Mouse (Mus musculus): ENCODE data around the gene Syne2. TPM values are rescaled to one million over a fixed set of nuclear protein-coding genes. Genes with fewer than 3 reads are reported as not detected.

The Syne2 gene
- polyA plus RNA-seq, 1 experiment from 2014 or later: 5.1 TPM

GRCm38 (mm10) chr12:76092789-76093466, 275.0 kb downstream of the Syne2 start:
- H3K4me3 ChIP-seq (replicated peaks): no peak overlapping the region
- H3K9me3 ChIP-seq (replicated peaks): no peaks in the 10 kb centered on the region
- no peaks in the 10 kb centered on the region for H3K36me3 ChIP-seq
- H3K27me3 ChIP-seq: no peaks in the 10 kb centered on the region
- no peak for DNase-seq
- no peak overlapping the region for H3K27ac ChIP-seq
- H3K4me1 ChIP-seq (replicated peaks): no peaks in the 10 kb centered on the region
- WGBS (ENCODE audit: insufficient replicate concordance): 63% methylated on average over 11 of the region's 11 CpGs
- no peak for ATAC-seq (ENCODE audit: low read depth)
- H3K9ac ChIP-seq: no peak overlapping the region
- no peak overlapping the region for H3K4me2 ChIP-seq

DNA sequence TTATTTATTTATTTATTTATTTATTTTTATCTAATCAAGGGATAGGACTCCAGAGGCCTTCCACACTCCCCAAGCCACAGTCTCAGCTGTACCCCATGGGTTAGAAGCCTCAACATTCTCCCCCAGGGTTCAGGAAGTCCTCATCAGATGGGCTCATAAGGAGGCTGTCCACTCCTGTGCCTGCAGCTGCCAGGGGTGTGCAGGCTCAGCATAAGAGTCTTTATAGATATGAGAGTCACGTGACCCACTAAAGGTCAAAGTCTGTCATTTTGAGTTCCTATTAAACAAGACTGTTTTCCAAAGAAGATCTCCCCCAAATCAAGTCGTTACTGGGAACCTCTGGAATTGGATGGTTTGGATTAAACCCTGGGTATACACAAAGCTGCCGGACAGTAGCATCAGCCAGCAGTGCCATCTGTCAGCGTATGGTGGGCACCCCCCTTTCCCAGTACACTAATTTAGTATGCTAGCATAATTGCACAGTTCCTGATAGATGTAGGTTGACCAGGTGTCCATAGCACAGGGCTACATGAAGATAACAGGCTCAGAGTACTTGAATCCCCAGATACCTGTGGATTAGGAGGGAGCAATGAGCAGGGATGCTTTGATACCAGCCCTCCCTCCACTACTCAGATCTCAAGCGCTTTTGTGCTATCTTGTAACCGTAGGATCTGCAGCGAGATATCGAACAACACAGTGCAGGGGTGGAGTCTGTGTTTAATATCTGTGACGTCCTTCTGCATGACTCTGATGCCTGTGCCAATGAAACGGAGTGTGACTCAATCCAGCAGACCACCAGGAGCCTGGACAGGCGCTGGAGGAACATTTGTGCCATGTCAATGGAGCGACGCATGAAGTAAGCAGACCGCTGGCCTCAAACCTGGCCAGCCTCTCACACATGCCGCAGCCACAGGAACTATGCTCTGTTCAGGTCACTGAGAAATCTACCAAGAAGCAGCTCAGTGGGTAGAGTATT, 276.0 kb downstream of the Syne2 start:
- H3K4me3 ChIP-seq (replicated peaks): no peak overlapping the region
- H3K9me3 ChIP-seq (replicated peaks): no peaks in the 10 kb centered on the region
- H3K9ac ChIP-seq: no peak overlapping the region
- ATAC-seq (ENCODE audit: low read depth) (no peak), DNase-seq (no peak)
- no peaks in the 10 kb centered on the region for H3K36me3 ChIP-seq
- no peak overlapping the region for H3K27ac ChIP-seq
- no peaks in the 10 kb centered on the region for H3K4me1 ChIP-seq (replicated peaks)
- no peak overlapping the region for H3K4me2 ChIP-seq
- H3K27me3 ChIP-seq: no peaks in the 10 kb centered on the region
- 74% methylated on average over 15 of the region's 15 CpGs for WGBS (ENCODE audit: insufficient replicate concordance)

DNA sequence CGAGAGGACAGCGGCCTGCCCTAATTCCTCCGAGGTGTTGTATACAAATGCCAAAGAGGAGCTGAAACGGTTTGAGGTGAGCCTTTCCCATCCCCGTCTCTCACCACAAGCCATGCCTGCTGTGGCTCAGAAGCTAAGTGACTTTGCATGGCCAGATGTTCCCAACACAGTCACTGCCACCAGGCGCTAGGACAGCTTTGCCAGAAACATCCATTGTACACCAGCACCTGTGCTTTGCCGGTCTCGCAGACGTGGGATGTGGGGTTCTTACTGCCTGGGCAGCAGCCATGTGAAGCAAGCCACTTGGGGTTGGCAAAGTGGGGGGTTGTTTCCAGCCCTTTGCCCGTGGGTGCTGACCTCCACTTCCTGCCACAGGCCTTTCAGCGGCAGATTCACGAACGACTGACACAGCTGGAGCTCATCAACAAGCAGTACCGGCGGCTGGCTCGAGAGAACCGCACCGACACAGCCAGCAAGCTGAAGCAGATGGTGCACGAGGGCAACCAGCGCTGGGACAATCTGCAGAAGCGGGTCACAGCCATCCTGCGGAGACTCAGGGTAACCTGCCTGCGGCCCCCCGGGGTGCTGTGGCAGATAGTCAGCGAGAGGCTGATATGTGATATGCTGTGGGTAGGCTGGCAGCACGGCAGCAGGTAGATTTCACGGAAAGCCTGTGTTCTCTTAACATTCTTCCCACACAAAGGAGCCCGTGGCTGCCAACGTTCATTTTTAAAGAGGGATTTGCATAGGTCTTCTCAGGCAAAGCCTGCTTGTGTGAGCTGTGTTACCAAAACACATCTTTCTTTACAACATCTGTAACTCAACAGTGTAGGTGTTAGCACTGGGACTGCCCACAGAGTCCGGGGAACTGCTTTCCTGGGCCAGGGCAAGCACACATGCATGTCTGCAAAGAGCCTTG, 277.4 kb downstream of the Syne2 start:
- WGBS (ENCODE audit: insufficient replicate concordance): 62% methylated on average over 30 of the region's 30 CpGs
- Histone ChIP-seq H3K27ac (no peak overlapping the region), H3K4me1 (replicated peaks) (no peaks in the 10 kb centered on the region), H3K27me3 (no peaks in the 10 kb centered on the region), H3K4me2 (no peak overlapping the region), H3K9ac (no peak overlapping the region), H3K36me3 (peaks cover 2% of the 10 kb centered on the region; the same call in 1 of the 2 replicates), H3K4me3 (replicated peaks) (no peak overlapping the region), H3K9me3 (replicated peaks) (no peaks in the 10 kb centered on the region)
- DNase-seq: no peak
- ATAC-seq (ENCODE audit: low read depth): no peak

DNA sequence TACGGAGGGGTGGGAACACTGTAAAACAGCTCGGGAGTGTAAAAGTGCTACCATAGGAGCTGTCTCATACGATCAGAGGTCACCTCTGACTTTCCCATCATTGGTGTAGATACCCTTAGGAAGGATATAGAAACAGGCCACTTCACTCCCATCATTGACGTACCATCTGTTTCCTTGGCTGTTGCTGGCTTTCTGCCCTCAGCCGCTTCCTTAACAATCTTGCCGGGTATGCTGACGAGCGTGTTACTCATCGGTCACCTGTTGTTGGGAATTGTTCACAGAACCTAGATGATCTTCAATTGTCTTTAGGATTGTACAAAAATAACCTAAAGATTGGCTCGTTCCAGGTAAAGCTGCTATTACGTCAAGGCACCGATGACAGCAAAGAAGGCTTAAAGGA, 284.7 kb downstream of the Syne2 start:
- WGBS (ENCODE audit: insufficient replicate concordance): 83% methylated on average over 12 of the region's 12 CpGs
- no peak overlapping the region for H3K4me2 ChIP-seq
- no peak overlapping the region for H3K27ac ChIP-seq
- H3K27me3 ChIP-seq: no peaks in the 10 kb centered on the region
- H3K4me1 ChIP-seq (replicated peaks): no peaks in the 10 kb centered on the region
- no peak overlapping the region for H3K9ac ChIP-seq
- no peak for DNase-seq
- H3K36me3 ChIP-seq: peaks cover 2% of the 10 kb centered on the region
- ATAC-seq (ENCODE audit: low read depth): no peak
- no peak overlapping the region for H3K4me3 ChIP-seq (replicated peaks)
- no peaks in the 10 kb centered on the region for H3K9me3 ChIP-seq (replicated peaks)

DNA sequence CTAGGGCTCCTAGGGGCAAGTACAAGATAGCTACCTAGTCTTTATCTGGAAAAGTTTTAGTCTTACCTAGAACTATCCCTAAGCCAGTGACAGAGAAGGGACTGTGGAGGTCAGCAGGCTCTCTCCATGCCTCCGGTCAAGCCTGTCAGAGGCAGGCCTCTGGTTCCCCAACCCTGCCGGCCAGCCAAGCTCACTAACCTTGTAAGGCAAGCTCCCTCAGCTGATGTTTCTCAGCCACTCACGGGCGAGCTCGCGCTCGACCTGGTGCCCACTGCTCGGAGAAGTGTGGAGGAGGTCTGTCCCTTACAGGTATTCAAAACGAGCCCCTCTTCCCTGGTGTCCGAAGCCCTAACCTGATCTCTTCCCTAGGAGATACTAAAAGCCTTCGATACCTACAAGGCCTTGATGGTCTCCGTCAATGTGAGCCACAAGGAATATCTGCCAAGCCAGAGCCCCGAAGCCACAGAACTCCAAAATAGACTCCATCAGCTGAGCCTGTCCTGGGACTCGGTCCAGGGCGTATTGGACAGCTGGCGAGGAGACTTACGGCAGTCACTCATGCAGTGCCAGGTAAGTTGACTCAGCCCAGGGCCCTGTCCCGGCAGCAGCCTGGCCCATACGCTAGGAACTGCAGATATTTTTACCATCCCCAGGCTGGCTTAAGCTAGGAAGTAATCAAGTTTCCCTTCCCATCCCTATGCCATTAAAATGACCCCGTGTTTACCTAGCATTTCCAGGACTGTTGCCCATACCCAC, 286.8 kb downstream of the Syne2 start:
- Histone ChIP-seq H3K9ac (no peak overlapping the region), H3K27ac (no peak overlapping the region), H3K4me1 (replicated peaks) (no peaks in the 10 kb centered on the region), H3K27me3 (no peaks in the 10 kb centered on the region), H3K4me3 (replicated peaks) (no peak overlapping the region), H3K9me3 (replicated peaks) (no peaks in the 10 kb centered on the region), H3K4me2 (no peak overlapping the region), H3K36me3 (no peaks in the 10 kb centered on the region; the same call in none of the 2 replicates)
- 79% methylated on average over 20 of the region's 20 CpGs for WGBS (ENCODE audit: insufficient replicate concordance)
- ATAC-seq (ENCODE audit: low read depth) (no peak), DNase-seq (no peak)

GRCm38 (mm10) chr12:76109646-76110405, 291.9 kb downstream of the Syne2 start:
- Histone ChIP-seq H3K27ac (no peak overlapping the region), H3K9me3 (replicated peaks) (no peaks in the 10 kb centered on the region), H3K27me3 (no peaks in the 10 kb centered on the region), H3K36me3 (no peaks in the 10 kb centered on the region; the same call in 1 of the 2 replicates), H3K4me2 (no peak overlapping the region), H3K4me3 (replicated peaks) (no peak overlapping the region), H3K4me1 (replicated peaks) (no peaks in the 10 kb centered on the region), H3K9ac (no peak overlapping the region)
- WGBS (ENCODE audit: insufficient replicate concordance): 73% methylated on average over 15 of the region's 15 CpGs
- no peak for ATAC-seq (ENCODE audit: low read depth)
- DNase-seq: no peak

DNA sequence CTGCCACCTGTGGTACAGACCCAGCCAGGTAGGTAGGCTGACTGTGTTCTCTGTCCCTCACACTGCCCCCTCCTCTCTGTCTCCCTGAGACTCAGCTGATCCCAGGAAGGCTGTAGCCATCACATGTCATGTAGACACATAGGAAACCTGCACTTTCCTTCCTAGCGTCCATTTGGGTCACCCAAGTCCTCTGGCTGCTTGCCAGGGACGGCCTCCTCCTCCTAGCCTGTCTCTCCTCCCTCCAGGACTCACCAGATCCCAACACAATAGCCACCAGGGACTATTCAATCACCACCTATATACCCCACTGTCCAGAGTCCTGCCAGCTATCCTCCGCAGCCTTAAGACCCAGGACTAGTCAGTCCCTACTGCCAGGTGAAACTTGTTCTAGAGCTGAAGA, 293.1 kb downstream of the Syne2 start:
- Histone ChIP-seq H3K9ac (no peak overlapping the region), H3K4me3 (replicated peaks) (no peak overlapping the region), H3K27ac (no peak overlapping the region), H3K27me3 (no peaks in the 10 kb centered on the region), H3K4me2 (no peak overlapping the region), H3K9me3 (replicated peaks) (no peaks in the 10 kb centered on the region), H3K36me3 (no peaks in the 10 kb centered on the region; the same call in 1 of the 2 replicates), H3K4me1 (replicated peaks) (no peaks in the 10 kb centered on the region)
- no peak for DNase-seq
- no peak for ATAC-seq (ENCODE audit: low read depth)
- WGBS (ENCODE audit: insufficient replicate concordance): 46% methylated on average over 3 of the region's 3 CpGs

- no peak overlapping the region for H3K27ac ChIP-seq
- no peaks in the 10 kb centered on the region for H3K4me1 ChIP-seq (replicated peaks)
- 48% methylated on average over 4 of the region's 4 CpGs for whole genome bisulfite sequencing (ENCODE audit: insufficient replicate concordance)
- ATAC-seq (ENCODE audit: low read depth) (no peak), DNase-seq (no peak)
- H3K4me2 ChIP-seq: no peak overlapping the region
- no peak overlapping the region for H3K4me3 ChIP-seq (replicated peaks)
- H3K9me3 ChIP-seq (replicated peaks): no peaks in the 10 kb centered on the region
- no peaks in the 10 kb centered on the region for H3K36me3 ChIP-seq
- no peak overlapping the region for H3K9ac ChIP-seq
- H3K27me3 ChIP-seq: no peaks in the 10 kb centered on the region
Observed at GRCm38 (mm10) chr12:76116577-76116976, 298.6 kb downstream of the Syne2 start.

GRCm38 (mm10) chr12:76117632-76118153, 299.8 kb downstream of the Syne2 start:
- ATAC-seq (ENCODE audit: low read depth) (no peak), DNase-seq (no peak)

GRCm38 (mm10) chr12:76123223-76123622, 305.3 kb downstream of the Syne2 start:
- WGBS (ENCODE audit: insufficient replicate concordance): 62% methylated on average over 6 of the region's 6 CpGs
- Histone ChIP-seq H3K4me2 (no peak overlapping the region), H3K27ac (no peak overlapping the region), H3K9ac (no peak overlapping the region), H3K9me3 (replicated peaks) (no peaks in the 10 kb centered on the region), H3K4me1 (replicated peaks) (no peaks in the 10 kb centered on the region), H3K27me3 (no peaks in the 10 kb centered on the region), H3K36me3 (no peaks in the 10 kb centered on the region), H3K4me3 (replicated peaks) (no peak overlapping the region)
- no peak for ATAC-seq (ENCODE audit: low read depth)
- DNase-seq: no peak

More at GRCm38 (mm10) chr12:76117632-76118153, 299.8 kb downstream of the Syne2 start:
- 55% methylated on average over 4 of the region's 4 CpGs for WGBS (ENCODE audit: insufficient replicate concordance)
- no peak overlapping the region for H3K4me3 ChIP-seq (replicated peaks)
- H3K9me3 ChIP-seq (replicated peaks): no peaks in the 10 kb centered on the region
- H3K9ac ChIP-seq: no peak overlapping the region
- no peaks in the 10 kb centered on the region for H3K4me1 ChIP-seq (replicated peaks)
- no peak overlapping the region for H3K27ac ChIP-seq
- H3K27me3 ChIP-seq: no peaks in the 10 kb centered on the region
- H3K4me2 ChIP-seq: no peak overlapping the region
- no peaks in the 10 kb centered on the region for H3K36me3 ChIP-seq
